In the genomic region with DNA sequence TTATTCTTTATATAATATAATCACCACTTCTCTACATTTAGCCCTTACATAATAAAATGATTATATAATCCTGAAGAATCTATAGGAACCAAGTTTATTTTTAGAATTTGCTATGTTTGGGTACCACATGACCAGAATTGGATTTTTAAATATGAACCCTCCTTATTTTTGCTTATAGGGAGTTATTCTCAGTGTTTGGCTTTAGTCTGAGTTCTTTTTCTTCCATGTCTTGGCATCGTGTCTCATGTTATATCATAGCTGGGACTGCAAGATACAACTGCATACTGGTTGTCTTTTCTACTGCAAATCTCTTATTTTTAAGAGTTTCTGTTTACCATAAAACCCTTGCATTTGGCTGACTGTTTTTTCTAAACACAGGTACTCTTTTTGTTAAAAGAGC, we compare ENCODE assay signal across 19 mouse cellular contexts. TPM values are rescaled to one million over a fixed set of nuclear protein-coding genes. Genes with fewer than 3 reads are reported as not detected.
A peak's percentile ranks its signal among the peaks of the same experiment; 100 is the strongest.
DNase-seq lines count a peak whose midpoint lies in the region; TF ChIP-seq lines count a peak whose summit lies in the region.
"Had no signal": no experiment of that assay in that cellular context is flagged by ENCODE, and none has a peak within 500 bp of the region (broad histone marks: within the 10 kb centered on the region; RNA-seq: fewer than 3 reads in every experiment).

No protein-coding gene starts in this region.

- H3K27ac ChIP-seq in layer of hippocampus, adult 2 months = peak overlapping the region; percentile 64
- H3K27ac ChIP-seq: embryonic facial prominence, embryonic 10.5 days; embryonic facial prominence, embryonic 12.5 days; forebrain, embryonic 13.5 days; forebrain, embryonic 15.5 days had no signal

- DNase-seq in layer of hippocampus, adult 2 months (ENCODE audit: low spot score in 2 of 2) = no peak
- no peak for DNase-seq in layer of hippocampus, postnatal 25 days (ENCODE audit: extremely low spot score in 1 of 2, low spot score in 1 of 2)
- peak; percentile 61 for DNase-seq in brain, adult 2 months (ENCODE audit: low read depth, low spot score)
- peak; percentile 73 for DNase-seq in telencephalon, adult 2 months (ENCODE audit: low read depth, low spot score)
- no peak for DNase-seq in urinary bladder, postnatal 10 days (ENCODE audit: low spot score)
- DNase-seq: adrenal gland, adult 2 months; adrenal gland, postnatal 10 days; adrenal gland, postnatal 25 days; cerebellum, adult 11-12 months; cerebellum, adult 2 months; cerebellum, adult 9-10 months; cerebellum, postnatal 10 days; cerebellum, postnatal 25 days; forebrain, postnatal 0 days had no signal

- no peak overlapping the region for H3K4me3 ChIP-seq in layer of hippocampus, adult 2 months
- H3K4me3 ChIP-seq: embryonic facial prominence, embryonic 10.5 days; embryonic facial prominence, embryonic 12.5 days; forebrain, embryonic 13.5 days; forebrain, embryonic 15.5 days had no signal

- no peak for TF ChIP-seq CTCF in layer of hippocampus, adult 2 months (conservative IDR thresholded peaks at IDR 0.05)

RNA-seq across cellular contexts. Expression of a gene that starts 9.6 kb away (rescaled TPM):
- 1 to 10 TPM; 1.2 to 1.8 TPM for total RNA-seq in layer of hippocampus, adult 2 months (2021)
- total RNA-seq in layer of hippocampus, postnatal 25 days (2021) = 1 to 10 TPM; 1.2 to 1.9 TPM

RNA-seq across cellular contexts. Expression of a gene that starts 33.8 kb away (rescaled TPM):
- total RNA-seq in layer of hippocampus, adult 2 months (2021) = 10 to 100 TPM; 67.8 to 72.6 TPM
- 10 to 100 TPM; 66.2 to 71.6 TPM for total RNA-seq in layer of hippocampus, postnatal 25 days (2021)
- total RNA-seq: MEL had no signal

Comparison
In these comparisons a context has a peak if more than half of its experiments do, and no peak if none do; other contexts are left out.
1. DNase-seq: peak in brain, adult 2 months (single experiment) and telencephalon, adult 2 months (single experiment); none in layer of hippocampus, adult 2 months (0 of 2), layer of hippocampus, postnatal 25 days (0 of 2) and urinary bladder, postnatal 10 days (single experiment).